Mouse (Mus musculus) liver, embryonic 11.5 days (tissue): Measurements from ENCODE around the gene Crhbp. TPM values are rescaled to one million over a fixed set of nuclear protein-coding genes. Genes with fewer than 3 reads are reported as not detected.

Experiments
- ATAC-seq: fragments of 200-750 bp; cut with Nextera tagmentation; replicated peaks from 2 replicates; pipeline ENCODE4 v1.8.0; 2017; ENCODE audit warnings: moderate number of reproducible peaks, mild to moderate bottlenecking, moderate TSS enrichment, moderate library complexity; ENCODE audit not compliant: low FRiP score
- DNase-seq: peaks from one replicate; pipeline ENCODE4 v3.0.0-alpha.2; 2017; ENCODE audit warnings: low spot score
- H3K27ac ChIP-seq: fragments of 300-500 bp; sonication (generic); 2 replicates; pipeline ENCODE4 v1.5.1; 2014; ENCODE audit warnings: mild to moderate bottlenecking, low read depth, low read length, control low read depth
- H3K27me3 ChIP-seq: fragments of 300-500 bp; sonication (generic); replicated peaks from 2 replicates; pipeline ENCODE4 v1.6.1; 2014; ENCODE audit warnings: low read length, mixed read lengths; ENCODE audit not compliant: control insufficient read depth, insufficient read depth
- H3K36me3 ChIP-seq: fragments of 300-500 bp; sonication (generic); 2 replicates; pipeline ENCODE4 v1.6.1; 2014; ENCODE audit warnings: mild to moderate bottlenecking, low read length, moderate library complexity, mixed read lengths; ENCODE audit not compliant: control insufficient read depth, insufficient read depth
- H3K4me1 ChIP-seq: fragments of 300-500 bp; sonication (generic); replicated peaks from 2 replicates; pipeline ENCODE4 v1.6.1; 2014; ENCODE audit warnings: low read length, mixed read lengths; ENCODE audit not compliant: control insufficient read depth, insufficient read depth
- H3K4me2 ChIP-seq: fragments of 300-500 bp; sonication (generic); 2 replicates; pipeline ENCODE4 v1.6.1; 2014; ENCODE audit warnings: mild to moderate bottlenecking, control low read depth, moderate library complexity
- H3K4me3 ChIP-seq: fragments of 300-500 bp; sonication (generic); 2 replicates; pipeline ENCODE4 v1.5.1; 2014; ENCODE audit warnings: low read depth, low read length, control low read depth
- H3K9ac ChIP-seq: fragments of 300-500 bp; sonication (generic); 2 replicates; pipeline ENCODE4 v1.6.1; 2014; ENCODE audit warnings: low read depth, low read length, control low read depth
- H3K9me3 ChIP-seq: fragments of 300-500 bp; sonication (generic); 2 replicates; pipeline ENCODE4 v1.6.1; 2016; ENCODE audit warnings: low read length, inconsistent platforms, mixed read lengths; ENCODE audit not compliant: control insufficient read depth
- WGBS: fragments of 180-500 bp; shearing (Covaris S2); extraction: QIAGEN DNeasy Blood & Tissue Kit; methylation state at CpG from one replicate; pipeline ENCODE4 v1.1.7; 2014; 5-methylcytosine and 5-hydroxymethylcytosine counted together
- polyA plus RNA-seq: library from polyadenylated mRNA; unstranded; fragments of >200 nt; fragmentation: Nextera tagmentation; extraction: Ambion mirVana; gene quantifications from 2 replicates; pipeline ENCODE4 v1.2.1, GENCODE M21; 2014

Crhbp gene
- polyA plus RNA-seq, 1 experiment from 2014 or later: 0.51 TPM

DNA sequence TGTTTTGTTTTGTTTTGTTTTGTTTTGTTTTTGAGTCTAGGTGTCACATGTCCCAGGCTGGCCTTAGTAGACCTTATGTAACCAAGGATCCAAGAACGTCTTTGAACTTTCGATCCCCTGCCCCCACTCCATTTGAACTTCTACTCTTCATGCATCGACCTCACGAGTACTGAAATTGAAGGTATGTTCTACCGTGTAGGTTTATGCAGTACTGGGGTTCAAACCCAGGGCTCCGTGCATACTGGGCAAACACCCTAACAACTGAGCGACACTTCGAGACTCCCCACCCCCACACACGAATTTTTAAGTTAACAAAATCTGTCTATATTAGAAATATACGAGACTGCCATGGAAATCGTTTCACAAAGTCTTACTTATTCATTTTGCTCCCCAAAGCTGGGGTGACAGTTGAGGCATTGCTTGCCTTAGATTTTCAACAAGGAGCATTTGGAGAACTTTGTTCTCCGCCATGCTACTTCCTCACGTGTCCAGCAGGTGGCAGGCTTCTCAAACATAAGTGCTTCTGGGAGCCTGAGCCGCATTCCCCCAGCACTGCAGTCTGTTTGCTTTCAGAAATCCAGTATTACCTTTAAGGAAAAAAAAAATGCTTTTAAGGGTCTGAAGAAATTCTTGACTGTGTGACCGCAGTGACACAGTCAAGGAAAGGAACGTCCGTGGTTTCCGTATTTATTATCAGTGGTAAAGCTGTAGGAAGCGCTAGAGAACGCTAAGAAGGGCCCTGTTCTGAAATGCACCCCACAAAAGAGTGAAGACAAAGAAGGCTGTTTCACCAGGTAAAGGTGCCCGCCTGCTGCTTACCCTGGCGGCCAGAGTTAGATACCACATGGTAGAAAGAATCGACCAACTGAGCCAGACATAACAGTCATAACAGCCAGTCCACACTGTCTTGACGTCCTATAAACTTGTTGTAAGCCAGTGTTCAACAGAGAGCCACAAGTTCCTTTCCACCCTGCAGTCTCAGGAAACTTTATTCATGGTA, 54.6 kb downstream of the Crhbp start:
- H3K4me3 ChIP-seq: no peak overlapping the region
- peak; percentile 64 for DNase-seq
- H3K9me3 ChIP-seq: no peaks in the 10 kb centered on the region
- 35% methylated on average over 24 of the region's 24 CpGs for WGBS
- ATAC-seq: no peak
- no peaks in the 10 kb centered on the region for H3K27me3 ChIP-seq
- no peaks in the 10 kb centered on the region for H3K36me3 ChIP-seq
- H3K27ac ChIP-seq: no peak overlapping the region
- no peaks in the 10 kb centered on the region for H3K4me1 ChIP-seq
- H3K9ac ChIP-seq: no peak overlapping the region
- peak overlapping the region; percentile 8; the same call in 1 of the 2 replicates for H3K4me2 ChIP-seq

DNA sequence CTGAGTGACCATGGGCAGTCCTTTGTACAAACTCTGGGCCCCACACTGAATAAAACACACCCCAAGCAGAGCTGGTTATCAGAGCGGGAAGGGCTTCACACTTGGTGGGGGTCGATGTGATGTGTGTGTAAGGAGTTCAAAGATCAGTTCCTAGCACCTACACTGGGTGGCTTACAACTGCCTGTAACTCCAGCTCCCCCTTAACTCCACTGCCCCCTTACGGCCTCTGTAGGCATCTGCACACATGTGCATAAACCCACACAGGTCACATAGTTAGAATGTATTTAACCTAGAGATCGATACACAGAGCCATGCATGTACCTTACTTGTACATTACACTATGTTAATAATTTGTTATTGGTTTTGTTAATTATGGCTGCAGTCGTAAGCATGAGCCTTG, 56.5 kb downstream of the Crhbp start:
- no peak for ATAC-seq

DNA sequence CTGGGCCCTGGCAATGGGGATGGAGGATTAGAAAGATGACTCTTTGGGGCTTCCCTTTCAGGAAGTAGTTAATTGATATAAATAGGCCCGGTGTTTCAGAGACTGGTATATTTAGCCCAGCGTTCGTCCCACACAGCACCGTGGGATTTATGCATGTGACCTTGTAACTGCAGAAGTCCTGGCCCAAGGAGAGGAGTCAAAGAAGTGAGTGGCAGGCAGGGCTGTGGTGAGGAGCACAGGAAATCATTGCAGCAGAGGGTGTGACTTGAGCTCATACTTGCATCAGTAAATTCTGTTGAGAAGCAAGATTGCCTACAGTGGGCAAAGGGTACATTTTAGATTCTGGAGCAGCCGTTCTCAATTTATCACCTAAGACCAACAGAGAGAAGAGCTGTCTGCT, 62.3 kb downstream of the Crhbp start:
- H3K9me3 ChIP-seq: no peaks in the 10 kb centered on the region
- ATAC-seq (no peak), DNase-seq (no peak)

More for the DNA sequence above, 56.5 kb downstream of the Crhbp start:
- H3K9me3 ChIP-seq: no peaks in the 10 kb centered on the region
- 76% methylated on average over 5 of the region's 5 CpGs for WGBS
- no peak overlapping the region for H3K9ac ChIP-seq
- no peak for DNase-seq
- no peak overlapping the region for H3K27ac ChIP-seq
- H3K4me3 ChIP-seq: no peak overlapping the region
- H3K27me3 ChIP-seq: no peaks in the 10 kb centered on the region; the same call in 1 of the 2 replicates
- H3K4me2 ChIP-seq: no peak overlapping the region
- no peaks in the 10 kb centered on the region for H3K4me1 ChIP-seq
- H3K36me3 ChIP-seq: no peaks in the 10 kb centered on the region

More for the DNA sequence above, 62.3 kb downstream of the Crhbp start:
- no peaks in the 10 kb centered on the region for H3K4me1 ChIP-seq
- H3K27me3 ChIP-seq: no peaks in the 10 kb centered on the region; the same call in 1 of the 2 replicates
- H3K4me2 ChIP-seq: no peak overlapping the region
- no peak overlapping the region for H3K27ac ChIP-seq
- 63% methylated on average over 5 of the region's 5 CpGs for WGBS
- no peak overlapping the region for H3K9ac ChIP-seq
- no peaks in the 10 kb centered on the region for H3K36me3 ChIP-seq
- no peak overlapping the region for H3K4me3 ChIP-seq

Other genes starting within 250 kb of the Crhbp start
- 0.73 and 1.4 TPM in 2 replicates for gene Pde8b, start 194.6 kb downstream of the Crhbp start, polyA plus RNA-seq
- 30.9 and 32.1 TPM in 2 replicates for gene Zbed3, start 121.3 kb downstream of the Crhbp start, polyA plus RNA-seq
- 42.1 and 43.4 TPM in 2 replicates for gene Aggf1, start 69.6 kb downstream of the Crhbp start, polyA plus RNA-seq
- not detected in 2 replicates for gene S100z, start 33.8 kb upstream of the Crhbp start, polyA plus RNA-seq
- gene F2rl1, start 80.3 kb upstream of the Crhbp start, polyA plus RNA-seq: 0.21 and 0.43 TPM in 2 replicates
- gene F2r, start 173.6 kb upstream of the Crhbp start, polyA plus RNA-seq: 142 and 156 TPM in 2 replicates